Mouse (Mus musculus) embryonic facial prominence, embryonic 14.5 days (tissue): ENCODE data around the gene Palld. TPM values are rescaled to one million over a fixed set of nuclear protein-coding genes. Genes with fewer than 3 reads are reported as not detected.

Source experiments
- ATAC-seq: fragments of 200-750 bp; cut with Nextera tagmentation; 2 replicates; pipeline ENCODE4 v1.8.0; 2017; ENCODE audit warnings: low read depth, moderate number of reproducible peaks, moderate TSS enrichment
- DNase-seq: peaks from one replicate; pipeline ENCODE4 v3.0.0-alpha.2; 2015; ENCODE audit warnings: low spot score
- H3K27ac ChIP-seq: fragments of 300-500 bp; sonication (generic); replicated peaks from 2 replicates; pipeline ENCODE4 v1.5.1; 2014; ENCODE audit warnings: low read depth, mild to moderate bottlenecking, low read length, moderate library complexity
- H3K27me3 ChIP-seq: fragments of 300-500 bp; sonication (generic); replicated peaks from 2 replicates; pipeline ENCODE4 v1.6.1; 2014; ENCODE audit warnings: low read length; ENCODE audit not compliant: control insufficient read depth, insufficient read depth
- H3K36me3 ChIP-seq: fragments of 300-500 bp; sonication (generic); 2 replicates; pipeline ENCODE4 v1.6.1; 2014; ENCODE audit warnings: low read length, mixed read lengths; ENCODE audit not compliant: control insufficient read depth, insufficient read depth
- H3K4me1 ChIP-seq: fragments of 300-500 bp; sonication (generic); 2 replicates; pipeline ENCODE4 v1.6.1; 2014; ENCODE audit warnings: antibody characterized with exemption, low read length; ENCODE audit not compliant: control insufficient read depth, insufficient read depth
- H3K4me2 ChIP-seq: fragments of 300-500 bp; sonication (generic); 2 replicates; pipeline ENCODE4 v1.6.1; 2014; ENCODE audit warnings: low read depth, mild to moderate bottlenecking, low read length, moderate library complexity, mixed read lengths
- H3K4me3 ChIP-seq: fragments of 300-500 bp; sonication (generic); 2 replicates; pipeline ENCODE4 v1.5.1; 2014; ENCODE audit warnings: low read depth, mild to moderate bottlenecking, low read length
- H3K9ac ChIP-seq: fragments of 300-500 bp; sonication (generic); 2 replicates; pipeline ENCODE4 v1.6.1; 2014; ENCODE audit warnings: low read depth, mild to moderate bottlenecking, low read length, moderate library complexity, mixed read lengths
- H3K9me3 ChIP-seq: fragments of 300-500 bp; sonication (generic); 2 replicates; pipeline ENCODE4 v1.6.1; 2016; ENCODE audit warnings: low read length; ENCODE audit not compliant: control insufficient read depth
- WGBS: fragments of 180-500 bp; shearing (Covaris S2); extraction: QIAGEN DNeasy Blood & Tissue Kit; methylation state at CpG from one replicate; pipeline ENCODE4 v1.1.7; 2014; 5-methylcytosine and 5-hydroxymethylcytosine counted together
- polyA plus RNA-seq: library from polyadenylated mRNA; unstranded; fragments of >200 nt; fragmentation: Nextera tagmentation; extraction: Ambion mirVana; gene quantifications from 2 replicates; pipeline ENCODE4 v1.2.1, GENCODE M21; 2014

Gene Palld
- polyA plus RNA-seq, 1 experiment from 2014 or later, result 96.3 TPM

DNA sequence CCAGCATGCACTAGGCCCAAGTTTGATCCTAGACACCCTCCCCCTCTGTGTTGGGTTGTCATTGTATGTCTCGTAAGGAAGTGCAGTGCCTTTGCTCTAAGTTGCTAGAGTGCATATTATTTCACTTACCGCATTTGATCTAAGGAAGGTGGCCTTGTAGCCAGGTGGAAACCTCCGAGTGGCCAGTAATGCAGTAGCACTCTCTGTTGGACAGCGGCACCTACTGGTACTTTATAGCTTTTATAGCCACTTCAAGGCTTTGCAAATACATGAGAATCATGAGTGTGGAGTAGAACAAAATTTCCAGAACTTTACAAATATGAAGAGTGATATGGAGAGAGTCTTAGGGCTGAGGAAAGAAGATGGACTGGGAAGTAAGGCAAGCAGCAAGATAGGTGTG lies 403.5 kb downstream of the Palld start:
- Histone ChIP-seq H3K36me3 (peaks cover 21% of the 10 kb centered on the region; the same call in 1 of the 2 replicates), H3K9me3 (no peaks in the 10 kb centered on the region), H3K4me2 (no peak overlapping the region), H3K4me3 (no peak overlapping the region), H3K9ac (no peak overlapping the region), H3K27ac (no peak overlapping the region), H3K27me3 (no peaks in the 10 kb centered on the region), H3K4me1 (no peaks in the 10 kb centered on the region)
- 62% methylated on average over 4 of the region's 4 CpGs for WGBS
- DNase-seq, result peak; percentile 59
- ATAC-seq, result no peak

DNA sequence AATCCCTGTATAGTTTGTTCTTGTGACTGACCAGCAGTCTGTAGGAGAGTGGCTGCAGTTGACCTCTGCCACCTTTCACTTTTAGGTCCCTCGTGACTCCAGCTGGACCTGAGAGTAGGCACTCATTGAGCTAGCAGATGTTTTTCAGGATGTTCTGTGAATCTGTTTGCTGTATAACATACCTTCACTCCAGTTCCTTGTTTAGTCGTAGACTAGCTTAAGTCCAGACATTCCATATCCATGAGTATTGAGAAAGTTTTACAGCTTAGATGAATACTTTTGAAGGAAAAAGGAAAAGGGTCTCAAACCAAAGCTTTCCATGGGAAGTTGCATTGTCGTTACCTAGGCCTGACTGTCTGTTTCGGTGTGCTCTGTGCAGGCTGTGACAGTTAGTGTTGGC lies 405.4 kb downstream of the Palld start:
- peaks cover 15% of the 10 kb centered on the region; the same call in 1 of the 2 replicates for H3K36me3 ChIP-seq
- no peak overlapping the region for H3K4me3 ChIP-seq
- no peaks in the 10 kb centered on the region for H3K9me3 ChIP-seq
- DNase-seq, result no peak
- no peaks in the 10 kb centered on the region for H3K27me3 ChIP-seq
- H3K4me1 ChIP-seq, result no peaks in the 10 kb centered on the region
- no peak for ATAC-seq
- H3K27ac ChIP-seq, result no peak overlapping the region
- WGBS, result 82% methylated on average over 4 of the region's 4 CpGs
- H3K9ac ChIP-seq, result no peak overlapping the region
- no peak overlapping the region for H3K4me2 ChIP-seq

DNA sequence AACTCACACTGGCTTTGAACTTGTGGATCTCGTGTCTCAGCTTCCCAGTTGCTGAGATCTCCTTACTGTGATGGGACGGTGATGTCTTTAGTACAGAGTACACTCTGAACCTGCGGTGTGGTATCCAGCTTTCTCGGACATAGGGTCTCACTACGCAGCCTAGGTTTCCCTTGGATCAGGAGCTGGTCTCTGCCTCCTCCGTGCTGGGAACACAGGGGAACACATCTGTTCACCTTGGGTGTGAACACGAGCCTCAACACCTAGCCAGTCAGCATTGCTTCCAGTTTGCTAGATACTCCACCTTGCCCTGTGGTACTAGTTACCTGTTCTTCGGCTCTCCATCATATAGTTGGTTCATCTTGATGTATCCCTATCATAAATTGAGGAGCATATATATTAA lies 413.9 kb downstream of the Palld start:
- WGBS, result 90% methylated on average over 8 of the region's 8 CpGs
- no peak for ATAC-seq
- H3K27ac ChIP-seq, result no peak overlapping the region
- peaks cover 5% of the 10 kb centered on the region; the same call in 1 of the 2 replicates for H3K4me1 ChIP-seq
- no peak for DNase-seq
- peak overlapping the region; percentile 93; the same call in 1 of the 2 replicates for H3K9ac ChIP-seq
- peak overlapping the region; percentile 81; the same call in 1 of the 2 replicates for H3K4me3 ChIP-seq
- peaks cover 6% of the 10 kb centered on the region; the same call in 1 of the 2 replicates for H3K36me3 ChIP-seq
- H3K4me2 ChIP-seq, result peak overlapping the region; percentile 78
- no peaks in the 10 kb centered on the region for H3K27me3 ChIP-seq
- no peaks in the 10 kb centered on the region for H3K9me3 ChIP-seq

DNA sequence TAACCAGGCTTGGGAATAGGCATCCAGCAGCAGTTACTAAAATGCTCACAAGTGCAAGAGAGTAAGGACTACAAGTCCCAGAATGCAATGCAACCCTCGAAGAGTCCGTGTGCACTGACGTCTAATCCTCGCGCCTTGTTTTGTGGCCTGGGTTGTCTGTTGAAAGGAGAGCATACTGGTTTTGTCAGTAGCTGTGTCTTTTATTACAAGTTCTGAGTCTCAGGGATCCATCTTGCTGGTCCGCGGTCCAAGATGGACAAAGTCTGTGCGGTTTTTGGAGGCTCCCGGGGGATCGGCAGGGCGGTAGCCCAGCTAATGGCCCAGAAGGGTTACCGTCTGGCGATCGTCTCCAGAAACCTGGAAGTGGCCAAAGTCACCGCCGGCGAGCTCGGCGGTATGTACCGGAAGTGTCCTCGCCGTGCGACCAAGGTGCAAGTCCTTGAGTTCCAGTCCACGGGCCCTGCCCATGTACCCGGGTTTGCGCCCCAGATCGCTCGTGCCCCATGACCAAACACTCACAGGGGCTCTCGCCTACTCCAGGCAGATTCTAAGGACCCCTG lies 414.8 kb downstream of the Palld start, which contains the start of gene Cbr4:
Gene Cbr4 (plus strand): TSS at position 138 of the 560 bp plus-strand sequence.
- H3K36me3 ChIP-seq, result peaks cover 6% of the 10 kb centered on the region; the same call in 1 of the 2 replicates

DNA sequence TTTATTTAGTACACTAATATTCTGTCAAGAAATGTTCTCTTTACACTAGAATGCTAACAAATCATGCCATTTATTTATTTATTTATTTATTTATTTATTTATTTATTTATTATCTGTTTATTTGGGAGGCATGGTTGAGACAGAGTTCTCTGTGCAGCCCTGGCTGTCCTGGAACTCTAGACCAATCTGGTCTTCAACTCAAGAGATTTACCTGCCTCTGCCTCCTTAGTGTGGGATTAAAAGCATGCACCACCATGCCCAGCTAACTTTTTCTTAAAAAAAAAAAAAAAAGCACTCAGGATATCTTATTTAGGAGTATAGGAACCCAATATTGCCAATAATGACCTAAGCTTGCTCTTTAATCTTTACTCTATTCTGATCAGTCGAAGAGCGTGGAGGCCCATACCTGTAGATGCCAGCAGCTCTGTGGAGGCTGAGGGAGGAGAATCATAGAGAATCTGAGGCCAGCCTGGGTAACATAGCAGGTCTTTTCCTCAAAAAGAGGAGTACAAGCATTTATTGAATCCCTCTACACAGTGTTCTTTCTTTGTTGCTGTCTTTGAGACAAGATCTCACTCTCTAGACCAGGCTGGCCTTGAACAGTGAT lies 415.5 kb downstream of the Palld start:
- Histone ChIP-seq H3K27me3 (no peaks in the 10 kb centered on the region), H3K9me3 (no peaks in the 10 kb centered on the region), H3K9ac (no peak overlapping the region), H3K36me3 (peaks cover 3% of the 10 kb centered on the region; the same call in 1 of the 2 replicates), H3K4me2 (no peak overlapping the region), H3K4me1 (peaks cover 5% of the 10 kb centered on the region; the same call in 1 of the 2 replicates), H3K4me3 (peak overlapping the region; percentile 81; the same call in 1 of the 2 replicates), H3K27ac (no peak overlapping the region; the same call in 1 of the 2 replicates)
- DNase-seq (no peak), ATAC-seq (0 out of 2 replicates have a peak, but pooled peaks have one; percentile 10)
- 91% methylated on average over 2 of the region's 2 CpGs for WGBS

More for the DNA sequence above, 414.8 kb downstream of the Palld start, which contains the start of gene Cbr4:
- Histone ChIP-seq H3K4me2 (peak within 1 kb of the TSS; percentile 78), H3K9ac (peak within 1 kb of the TSS; percentile 93), H3K4me1 (peaks cover 5% of the 10 kb centered on the region; the same call in 1 of the 2 replicates), H3K27me3 (no peaks in the 10 kb centered on the region), H3K4me3 (peak within 1 kb of the TSS; percentile 81), H3K27ac (peak within 1 kb of the TSS; percentile 97), H3K9me3 (no peaks in the 10 kb centered on the region)
- DNase-seq (peak; percentile 99), ATAC-seq (peak; percentile 96)
- under 1% methylated on average over 29 of the region's 29 CpGs for WGBS

DNA sequence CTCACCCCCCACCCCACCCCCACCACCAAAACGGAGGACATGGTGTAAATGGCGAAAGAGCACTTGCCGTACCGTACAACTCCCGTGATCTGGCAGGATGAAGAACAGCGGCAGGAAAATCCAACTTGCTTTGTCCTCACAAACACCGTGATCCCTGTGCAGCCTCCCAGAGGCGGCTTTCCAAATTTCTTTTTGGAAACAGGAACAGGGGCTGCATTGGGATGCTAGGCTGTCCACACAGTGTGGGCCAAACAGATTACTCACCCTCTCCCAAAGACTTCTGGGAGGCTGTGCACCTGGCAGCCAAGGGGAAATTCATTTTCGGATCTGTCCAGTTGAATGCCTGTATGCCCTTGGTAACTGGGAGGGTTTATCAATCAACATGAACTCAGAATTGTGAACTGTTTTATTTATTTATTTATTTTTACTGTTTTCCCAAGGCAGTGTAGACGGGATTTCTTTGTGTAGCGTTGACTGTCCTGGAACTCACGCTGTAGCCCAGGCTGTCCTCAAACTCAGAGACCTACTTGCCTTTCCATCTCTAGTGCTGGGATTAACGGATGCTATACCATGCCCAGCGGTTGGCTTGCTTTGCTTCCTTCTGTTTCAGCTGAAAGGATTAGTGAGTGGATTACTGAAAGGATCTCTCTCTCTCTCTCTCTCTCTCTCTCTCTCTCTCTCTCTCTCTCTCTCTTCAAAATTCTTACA lies 422.1 kb downstream of the Palld start:
- no peak for DNase-seq

DNA sequence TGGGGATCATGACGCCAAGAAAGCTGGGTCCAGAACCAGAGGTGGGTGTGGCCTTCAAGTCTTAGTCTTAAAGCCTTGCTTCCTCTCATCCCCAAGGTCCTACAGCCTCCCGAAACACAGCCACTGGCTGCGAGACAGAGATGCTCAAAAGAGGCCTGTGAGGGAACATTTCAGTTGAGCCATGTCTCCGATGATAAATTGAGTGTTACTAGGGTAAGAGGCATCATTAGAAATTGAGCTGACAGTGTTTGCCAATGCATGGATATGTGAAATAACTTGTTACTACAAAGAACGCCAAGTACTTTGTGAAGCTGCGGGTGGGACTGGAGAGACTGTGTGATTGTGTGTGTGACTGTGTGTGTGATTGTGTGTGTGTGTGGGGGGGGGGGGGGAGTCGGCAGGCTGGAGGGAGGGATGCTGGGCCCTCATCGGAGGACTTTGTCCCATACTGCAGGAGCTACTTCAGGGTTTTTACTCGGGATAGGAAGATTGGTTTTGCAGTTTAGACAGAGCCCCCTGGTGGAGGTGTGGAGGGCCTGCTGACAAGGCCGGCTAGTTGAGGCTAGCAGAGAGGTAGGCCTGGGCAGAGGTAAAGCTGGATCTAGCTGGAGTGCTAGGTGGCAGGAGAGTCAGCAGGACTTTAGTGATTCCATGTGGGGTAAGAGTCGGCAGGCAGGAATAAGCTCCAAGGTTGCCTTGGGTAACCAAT lies 422.8 kb downstream of the Palld start:
- Histone ChIP-seq H3K9me3 (no peaks in the 10 kb centered on the region), H3K4me3 (no peak overlapping the region), H3K9ac (no peak overlapping the region), H3K27me3 (no peaks in the 10 kb centered on the region), H3K4me1 (no peaks in the 10 kb centered on the region), H3K36me3 (no peaks in the 10 kb centered on the region), H3K4me2 (no peak overlapping the region), H3K27ac (no peak overlapping the region)
- WGBS, result 50% methylated on average over 11 of the region's 11 CpGs
- ATAC-seq (peak; percentile 15; the same call in 1 of the 2 replicates), DNase-seq (peak; percentile 39)

More for the DNA sequence above, 422.1 kb downstream of the Palld start:
- Histone ChIP-seq H3K27me3 (no peaks in the 10 kb centered on the region), H3K4me2 (no peak overlapping the region), H3K36me3 (no peaks in the 10 kb centered on the region), H3K4me1 (no peaks in the 10 kb centered on the region), H3K9me3 (no peaks in the 10 kb centered on the region), H3K27ac (no peak overlapping the region), H3K4me3 (no peak overlapping the region), H3K9ac (no peak overlapping the region)
- 89% methylated on average over 14 of the region's 14 CpGs for WGBS
- ATAC-seq, result peak; percentile 9; the same call in 1 of the 2 replicates

DNA sequence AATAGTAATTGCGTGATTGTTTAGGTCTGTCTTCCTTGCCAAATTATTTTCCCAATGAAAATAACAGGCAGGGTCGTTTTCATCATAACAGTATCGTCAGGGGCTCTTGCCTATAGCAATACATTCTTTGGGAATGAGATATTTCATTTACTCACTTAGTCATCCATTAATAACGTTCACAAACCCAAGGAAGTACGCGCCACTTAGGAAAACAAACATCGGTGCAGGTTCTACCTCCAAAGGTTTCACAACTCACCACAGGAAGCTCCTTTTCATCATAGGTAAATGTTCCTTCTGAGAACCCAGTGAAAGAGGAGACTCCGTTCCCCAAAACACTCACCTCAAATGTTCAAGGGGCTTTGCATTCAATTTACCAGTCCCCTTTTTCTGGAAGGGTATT lies 423.7 kb downstream of the Palld start:
- no peak overlapping the region for H3K4me2 ChIP-seq
- no peak overlapping the region for H3K9ac ChIP-seq
- no peaks in the 10 kb centered on the region for H3K36me3 ChIP-seq
- no peaks in the 10 kb centered on the region for H3K9me3 ChIP-seq
- no peaks in the 10 kb centered on the region for H3K27me3 ChIP-seq
- no peak overlapping the region for H3K4me3 ChIP-seq
- no peaks in the 10 kb centered on the region for H3K4me1 ChIP-seq
- H3K27ac ChIP-seq, result no peak overlapping the region
- DNase-seq, result no peak
- no peak for ATAC-seq
- WGBS, result 69% methylated on average over 8 of the region's 8 CpGs
